Mouse (Mus musculus) E14TG2a.4 (cell line): ENCODE data around the gene Dclk2.

Experiments
- CTCF ChIP-seq: conservative IDR thresholded peaks from 2 replicates; pipeline ENCODE4 v1.5.1; 2014; ENCODE audit warnings: low read length
- NANOG ChIP-seq: IDR thresholded peaks from 2 replicates; pipeline ENCODE4 v1.6.1; 2014; ENCODE audit warnings: borderline replicate concordance, low read length, mixed read lengths

GRCm38 (mm10) chr3:86850394-86851030 lies 70.1 kb downstream of the Dclk2 start:
- TF ChIP-seq CTCF (no peak), NANOG (no peak)
